Mouse (Mus musculus): ENCODE measurements at regions not wholly inside any gene's neighbourhood (a gene's known extent, or its start where the extent isn't known, plus 50 kb on each side); places are given as distances from the start of the nearest gene placed in this dataset.
"Not testable (repeated sequence)": the region's sequence is repeated elsewhere in the genome, so short reads cannot be mapped to it uniquely, and the experiment has no call there.

DNA sequence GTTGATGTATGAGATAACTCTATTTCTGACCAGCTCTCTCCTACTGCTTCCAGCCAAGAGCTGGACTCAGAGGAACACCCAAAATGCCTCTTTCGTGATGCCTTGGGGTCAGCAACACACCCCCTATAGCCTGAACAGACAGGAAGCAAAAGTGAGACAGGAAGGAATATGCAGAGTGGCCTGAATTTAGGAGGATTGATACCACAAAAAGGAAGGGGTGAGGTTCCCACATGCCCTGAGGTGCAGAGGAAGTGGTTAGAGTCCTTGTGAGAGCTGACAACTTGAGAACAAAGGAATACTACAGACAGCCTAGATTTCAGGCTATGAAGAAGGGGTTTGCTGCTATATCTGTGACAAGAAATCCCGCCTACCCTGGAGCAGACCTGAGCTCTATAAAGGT, 129.6 kb upstream of the Rps6ka3 start:
- no peak overlapping the region for H3K9ac ChIP-seq
- H3K27ac ChIP-seq (replicated peaks) = no peak overlapping the region
- no peak overlapping the region for H3K4me3 ChIP-seq
- 90% methylated on average over 2 of the region's 2 CpGs for WGBS
- no peaks in the 10 kb centered on the region for H3K27me3 ChIP-seq
- H3K9me3 ChIP-seq = no peaks in the 10 kb centered on the region
- H3K36me3 ChIP-seq = no peaks in the 10 kb centered on the region
- no peak overlapping the region for H3K4me2 ChIP-seq
- no peak for ATAC-seq (ENCODE audit: low FRiP score, low read depth)
- no peaks in the 10 kb centered on the region for H3K4me1 ChIP-seq (replicated peaks)

DNA sequence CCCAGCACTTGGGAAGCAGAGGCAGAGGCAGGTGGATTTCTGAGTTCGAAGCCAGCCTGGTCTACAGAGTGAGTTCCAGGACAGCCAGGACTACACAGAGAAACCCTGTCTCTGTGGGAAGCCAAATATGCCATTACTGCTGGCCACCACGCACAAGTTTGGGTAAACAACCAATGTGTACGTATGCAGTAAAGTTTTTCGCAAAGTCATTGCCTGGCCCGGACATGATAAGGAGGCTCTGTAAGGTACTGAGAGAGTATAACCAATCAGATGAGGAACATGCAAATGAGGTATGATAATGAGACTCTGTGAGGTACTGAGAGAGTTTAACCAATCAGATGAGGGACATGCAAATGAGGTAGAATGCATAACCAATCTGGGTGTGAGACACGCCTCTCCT, 99.5 kb upstream of the Rps6ka3 start:
- H3K4me2 ChIP-seq; H3K27me3 ChIP-seq; H3K36me3 ChIP-seq; H3K9me3 ChIP-seq; H3K4me1 ChIP-seq (replicated peaks); H3K9ac ChIP-seq; ATAC-seq (ENCODE audit: low FRiP score, low read depth); H3K4me3 ChIP-seq; H3K27ac ChIP-seq (replicated peaks): not testable (repeated sequence)
- 98% methylated on average over 6 of the region's 6 CpGs for WGBS

DNA sequence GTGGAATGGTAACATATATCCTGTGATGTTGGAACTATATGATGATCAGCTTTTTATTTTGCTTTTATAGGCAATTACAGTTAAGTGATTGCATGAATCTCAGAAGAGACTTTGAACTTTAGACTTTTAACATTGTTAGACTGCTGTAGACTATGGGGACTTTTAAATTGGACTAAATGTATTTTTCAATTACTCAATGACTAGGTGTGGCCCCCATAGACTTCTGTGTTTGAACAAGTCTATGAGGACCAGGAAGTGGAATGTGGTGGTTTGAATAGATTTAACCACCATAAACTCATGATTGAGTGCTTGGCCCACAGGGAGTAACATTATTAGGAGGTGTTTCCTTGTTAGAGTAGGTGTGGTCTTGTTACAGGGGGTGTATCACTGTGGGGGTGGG, 93.9 kb upstream of the Rps6ka3 start:
- Histone ChIP-seq H3K9ac (no peak overlapping the region), H3K9me3 (no peaks in the 10 kb centered on the region), H3K36me3 (no peaks in the 10 kb centered on the region), H3K4me1 (replicated peaks) (no peaks in the 10 kb centered on the region), H3K27ac (replicated peaks) (no peak overlapping the region), H3K4me2 (no peak overlapping the region), H3K27me3 (no peaks in the 10 kb centered on the region), H3K4me3 (no peak overlapping the region)
- ATAC-seq (ENCODE audit: low FRiP score, low read depth) = no peak

DNA sequence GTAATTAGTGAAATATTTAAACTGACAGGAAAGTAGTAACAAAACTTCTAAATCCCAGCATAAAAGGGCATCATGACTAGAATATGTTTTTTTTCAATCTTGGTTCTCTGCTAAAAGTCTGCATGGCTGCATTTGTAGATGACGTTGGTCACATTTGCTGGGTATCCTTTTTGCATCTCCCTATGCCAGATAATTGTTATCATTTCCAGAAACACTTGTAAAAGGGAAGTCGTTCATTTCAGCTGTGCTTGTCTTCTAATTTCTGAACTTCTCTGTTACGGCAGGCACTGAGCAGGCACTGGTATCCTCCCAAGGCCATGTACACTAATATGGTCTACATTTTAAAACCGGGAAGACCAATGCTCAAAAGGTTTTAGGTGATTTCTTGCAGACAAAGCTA, 69.6 kb upstream of the Rps6ka3 start:
- no peak overlapping the region for H3K9ac ChIP-seq
- H3K9me3 ChIP-seq = no peaks in the 10 kb centered on the region
- H3K4me3 ChIP-seq = no peak overlapping the region
- 85% methylated on average over 4 of the region's 4 CpGs for WGBS
- H3K27me3 ChIP-seq = no peaks in the 10 kb centered on the region
- H3K27ac ChIP-seq (replicated peaks) = no peak overlapping the region
- no peak for ATAC-seq (ENCODE audit: low FRiP score, low read depth)
- no peaks in the 10 kb centered on the region for H3K4me1 ChIP-seq (replicated peaks)
- H3K36me3 ChIP-seq = no peaks in the 10 kb centered on the region
- H3K4me2 ChIP-seq = no peak overlapping the region

DNA sequence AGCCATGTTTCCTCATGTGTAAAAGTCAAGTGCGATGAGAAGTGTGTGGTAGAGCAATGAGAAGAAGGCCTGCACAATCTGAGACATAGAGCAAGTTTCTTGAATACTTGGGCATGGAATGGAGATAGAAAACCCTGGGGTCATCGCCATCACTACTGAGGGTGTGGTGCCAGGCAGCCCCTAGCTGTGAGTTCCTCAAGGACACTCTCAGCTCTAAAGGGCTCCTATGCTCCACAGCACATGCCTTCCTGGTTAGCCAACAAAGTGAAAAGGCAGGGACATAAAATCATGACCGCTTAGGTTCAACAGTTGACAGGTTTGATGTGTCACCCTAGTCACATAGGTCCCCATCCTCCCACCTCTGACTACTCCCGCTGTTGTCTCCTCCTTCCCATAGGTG, 66.8 kb upstream of the Rps6ka3 start:
- Histone ChIP-seq H3K4me3 (no peak overlapping the region), H3K36me3 (no peaks in the 10 kb centered on the region), H3K27ac (replicated peaks) (no peak overlapping the region), H3K4me1 (replicated peaks) (no peaks in the 10 kb centered on the region), H3K4me2 (no peak overlapping the region), H3K27me3 (no peaks in the 10 kb centered on the region), H3K9ac (no peak overlapping the region), H3K9me3 (no peaks in the 10 kb centered on the region)
- 87% methylated on average over 4 of the region's 4 CpGs for WGBS
- ATAC-seq (ENCODE audit: low FRiP score, low read depth) = no peak

DNA sequence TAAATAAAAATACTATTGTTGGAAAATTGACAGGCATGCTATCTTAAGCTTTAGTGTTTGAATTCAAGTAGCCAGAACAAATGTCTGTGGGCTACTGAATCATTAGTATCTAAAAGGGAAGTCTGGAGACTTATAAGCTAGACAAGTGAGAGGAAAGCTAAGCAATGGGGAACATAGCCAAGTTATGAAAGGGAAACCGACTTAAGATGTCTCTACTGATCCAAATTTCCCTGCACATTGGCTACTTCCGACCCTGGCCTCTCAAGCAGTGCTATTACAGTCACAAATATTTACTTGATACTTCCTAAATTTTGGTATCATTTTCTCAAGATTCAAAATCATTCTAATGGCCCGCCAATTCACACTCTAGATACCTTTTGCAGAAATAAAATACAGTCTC, 65.4 kb upstream of the Rps6ka3 start:
- no peaks in the 10 kb centered on the region for H3K4me1 ChIP-seq (replicated peaks)
- 83% methylated on average over 3 of the region's 3 CpGs for WGBS
- no peak overlapping the region for H3K4me3 ChIP-seq
- no peaks in the 10 kb centered on the region for H3K27me3 ChIP-seq
- H3K9ac ChIP-seq = no peak overlapping the region
- H3K4me2 ChIP-seq = no peak overlapping the region
- no peaks in the 10 kb centered on the region for H3K9me3 ChIP-seq
- no peaks in the 10 kb centered on the region for H3K36me3 ChIP-seq
- ATAC-seq (ENCODE audit: low FRiP score, low read depth) = no peak
- H3K27ac ChIP-seq (replicated peaks) = no peak overlapping the region

DNA sequence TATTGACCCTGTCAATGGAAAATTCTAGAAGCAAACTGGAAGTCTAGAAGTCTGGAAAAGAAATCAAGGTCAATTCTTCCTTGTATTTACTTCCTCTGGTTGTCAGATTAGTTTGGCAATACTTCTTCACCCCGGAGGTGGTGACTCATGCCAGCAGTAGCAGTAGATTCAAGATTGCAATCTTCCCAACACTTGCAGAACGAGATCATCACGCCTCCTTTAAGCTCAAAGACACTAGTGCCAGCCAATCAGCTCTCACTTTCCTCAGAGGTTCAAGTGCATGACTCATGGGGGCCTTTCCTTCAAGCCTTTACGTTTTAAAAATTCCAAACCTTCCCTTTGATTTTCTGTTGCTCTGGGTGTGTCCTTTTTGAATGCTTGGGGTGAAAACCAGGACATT, 64.9 kb upstream of the Rps6ka3 start:
- H3K4me3 ChIP-seq = no peak overlapping the region
- no peaks in the 10 kb centered on the region for H3K4me1 ChIP-seq (replicated peaks)
- H3K9ac ChIP-seq = no peak overlapping the region
- H3K27ac ChIP-seq (replicated peaks) = no peak overlapping the region
- H3K9me3 ChIP-seq = no peaks in the 10 kb centered on the region
- ATAC-seq (ENCODE audit: low FRiP score, low read depth) = no peak
- H3K4me2 ChIP-seq = no peak overlapping the region
- H3K27me3 ChIP-seq = no peaks in the 10 kb centered on the region
- 72% methylated on average over 4 of the region's 4 CpGs for WGBS
- no peaks in the 10 kb centered on the region for H3K36me3 ChIP-seq

DNA sequence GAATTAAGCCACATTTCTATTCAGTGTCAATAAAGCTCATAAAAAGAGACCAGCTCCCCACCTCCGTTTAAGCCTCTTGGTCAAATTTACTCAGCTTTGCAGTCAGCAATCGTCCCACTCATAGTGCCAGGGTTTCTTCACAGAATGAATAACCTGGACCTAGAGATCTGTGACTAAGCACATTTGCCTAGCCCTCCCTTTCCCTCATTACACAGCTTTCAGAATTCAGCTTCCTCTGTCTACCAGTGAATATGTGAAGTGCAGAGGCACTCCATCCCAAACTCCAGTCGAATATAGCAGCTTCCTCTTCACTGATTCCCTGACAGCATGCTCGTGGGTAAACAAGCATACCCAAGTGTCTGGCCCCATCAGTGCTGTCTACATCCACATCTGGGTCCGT, 54.3 kb upstream of the Rps6ka3 start:
- no peak overlapping the region for H3K4me2 ChIP-seq
- WGBS = 74% methylated on average over 5 of the region's 5 CpGs

DNA sequence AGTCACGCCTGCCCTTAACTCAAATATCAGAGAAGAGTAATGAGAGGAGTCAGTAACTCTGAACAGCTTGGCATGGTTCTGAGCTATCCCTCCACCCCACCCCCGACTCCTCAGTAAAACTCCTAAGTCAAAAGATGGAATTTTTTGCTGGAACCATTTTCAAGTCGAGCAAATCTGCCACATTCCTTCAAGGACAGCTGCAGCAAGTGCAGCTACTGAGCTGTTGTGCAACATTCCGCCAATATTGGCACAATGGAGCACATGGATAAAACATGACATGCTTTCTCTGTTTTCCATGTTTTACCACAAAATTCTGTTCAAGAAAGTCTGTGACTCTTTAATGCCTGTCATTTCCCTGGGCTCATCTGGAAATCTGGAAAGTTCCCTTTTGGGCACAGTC, 53.1 kb upstream of the Rps6ka3 start:
- Histone ChIP-seq H3K4me1 (replicated peaks) (no peaks in the 10 kb centered on the region), H3K36me3 (no peaks in the 10 kb centered on the region), H3K9me3 (no peaks in the 10 kb centered on the region), H3K27ac (replicated peaks) (no peak overlapping the region), H3K9ac (no peak overlapping the region), H3K4me3 (no peak overlapping the region), H3K27me3 (no peaks in the 10 kb centered on the region), H3K4me2 (no peak overlapping the region)
- WGBS = 66% methylated on average over 4 of the region's 4 CpGs
- ATAC-seq (ENCODE audit: low FRiP score, low read depth) = no peak

More for the DNA sequence above, 54.3 kb upstream of the Rps6ka3 start:
- H3K4me3 ChIP-seq = no peak overlapping the region
- no peaks in the 10 kb centered on the region for H3K27me3 ChIP-seq
- no peaks in the 10 kb centered on the region for H3K4me1 ChIP-seq (replicated peaks)
- ATAC-seq (ENCODE audit: low FRiP score, low read depth) = no peak
- no peak overlapping the region for H3K27ac ChIP-seq (replicated peaks)
- H3K9ac ChIP-seq = no peak overlapping the region
- H3K9me3 ChIP-seq = no peaks in the 10 kb centered on the region
- no peaks in the 10 kb centered on the region for H3K36me3 ChIP-seq

DNA sequence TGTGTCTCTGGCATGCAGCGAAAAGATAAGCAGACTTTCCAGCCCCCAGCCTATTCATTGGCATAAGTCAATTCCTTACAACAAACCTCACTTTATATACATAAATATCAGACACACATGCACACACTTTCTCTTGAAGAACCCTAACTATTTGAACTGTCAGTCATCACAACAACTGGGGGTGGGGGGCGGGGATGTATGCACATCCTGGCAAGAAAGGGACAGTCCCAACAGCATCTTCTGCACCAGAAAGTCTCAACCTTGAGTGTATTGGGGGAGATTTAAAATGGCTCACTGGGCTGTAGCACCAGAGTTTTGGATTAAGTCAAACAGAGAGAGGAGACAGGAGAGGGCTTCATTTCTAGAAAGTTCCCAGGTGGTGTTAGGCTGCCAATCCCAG, 50.4 kb upstream of the Rps6ka3 start:
- no peak overlapping the region for H3K4me3 ChIP-seq
- ATAC-seq (ENCODE audit: low FRiP score, low read depth) = no peak
- no peaks in the 10 kb centered on the region for H3K36me3 ChIP-seq
- no peaks in the 10 kb centered on the region for H3K27me3 ChIP-seq
- H3K27ac ChIP-seq (replicated peaks) = no peak overlapping the region
- 98% methylated on average over 2 of the region's 2 CpGs for WGBS
- no peaks in the 10 kb centered on the region for H3K9me3 ChIP-seq
- no peak overlapping the region for H3K9ac ChIP-seq
- no peaks in the 10 kb centered on the region for H3K4me1 ChIP-seq (replicated peaks)
- no peak overlapping the region for H3K4me2 ChIP-seq
